Mouse (Mus musculus) erythroblast, embryonic 14.5 days (primary cell): ENCODE data around the gene Ppp6c. TPM values are rescaled to one million over a fixed set of nuclear protein-coding genes. Genes with fewer than 3 reads are reported as not detected.
A peak's percentile ranks its signal among the peaks of the same experiment; 100 is the strongest.

Experiments
- H3K27me3 ChIP-seq: 2 replicates; pipeline ENCODE4 v1.6.1; 2012; ENCODE audit warnings: inconsistent platforms; ENCODE audit not compliant: control insufficient read depth
- H3K36me3 ChIP-seq: 2 replicates; pipeline ENCODE4 v1.6.1; 2012; ENCODE audit warnings: mild to moderate bottlenecking, inconsistent platforms; ENCODE audit not compliant: control insufficient read depth
- H3K4me1 ChIP-seq: 2 replicates; pipeline ENCODE4 v1.6.1; 2012; ENCODE audit warnings: inconsistent platforms; ENCODE audit not compliant: control insufficient read depth
- H3K4me3 ChIP-seq: replicated peaks from 2 replicates; pipeline ENCODE3; 2012; ENCODE audit warnings: moderate library complexity, mild to moderate bottlenecking, inconsistent platforms
- H3K9me3 ChIP-seq: 2 replicates; pipeline ENCODE4 v1.6.1; 2012; ENCODE audit warnings: low read length, inconsistent platforms, mixed read lengths; ENCODE audit not compliant: control insufficient read depth
- GATA1 ChIP-seq: IDR thresholded peaks from 2 replicates; pipeline ENCODE4 v1.6.1; 2012; ENCODE audit warnings: low read length, inconsistent platforms, mixed read lengths
- TAL1 ChIP-seq: IDR thresholded peaks from 3 replicates; pipeline ENCODE4 v1.6.1; 2012; ENCODE audit warnings: low read length, inconsistent platforms, mixed read lengths
- polyA plus RNA-seq: library from polyadenylated mRNA; stranded (reverse); fragments of >175 nt; gene quantifications from 2 replicates; pipeline ENCODE4 v1.2.3, GENCODE M21; 2012

The Ppp6c gene
- polyA plus RNA-seq, 1 experiment = 0.60 TPM

GRCm38 (mm10) chr2:39210738-39211137 lies 15.5 kb downstream of the Ppp6c start:
- Histone ChIP-seq H3K27me3 (no peaks in the 10 kb centered on the region), H3K4me3 (no peak overlapping the region), H3K4me1 (peaks cover 2% of the 10 kb centered on the region), H3K36me3 (peaks cover 35% of the 10 kb centered on the region), H3K9me3 (no peaks in the 10 kb centered on the region)
- TF ChIP-seq TAL1 (no peak), GATA1 (no peak)

DNA sequence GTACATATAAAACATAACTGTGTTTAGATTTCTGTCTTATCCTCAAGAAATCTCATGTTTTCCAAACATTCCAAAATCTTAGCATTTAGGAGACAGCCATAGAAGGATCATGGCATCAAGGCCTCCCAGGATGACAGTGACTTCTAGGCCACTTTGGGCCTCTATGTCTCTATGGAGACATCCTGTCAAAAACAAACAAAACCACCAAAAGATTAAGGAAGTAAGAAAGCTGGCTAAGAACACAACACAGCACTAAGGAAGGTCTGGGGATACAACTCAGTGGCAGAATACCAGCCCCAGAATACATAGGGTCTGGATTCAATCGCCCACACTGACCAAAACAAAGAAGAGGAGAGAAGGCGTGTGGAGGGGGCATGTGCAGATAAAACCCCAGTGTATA lies 22.9 kb downstream of the Ppp6c start:
- Histone ChIP-seq H3K9me3 (no peaks in the 10 kb centered on the region), H3K36me3 (peaks cover 84% of the 10 kb centered on the region)
- TF ChIP-seq TAL1 (no peak), GATA1 (no peak)

GRCm38 (mm10) chr2:39194809-39195208 lies 31.4 kb downstream of the Ppp6c start:
- no peaks in the 10 kb centered on the region for H3K27me3 ChIP-seq
- no peak for TF ChIP-seq TAL1
- TF ChIP-seq GATA1 = no peak
- H3K36me3 ChIP-seq = peaks cover 57% of the 10 kb centered on the region
- H3K4me3 ChIP-seq = no peak overlapping the region
- no peaks in the 10 kb centered on the region for H3K9me3 ChIP-seq
- peaks cover 12% of the 10 kb centered on the region for H3K4me1 ChIP-seq

More for the DNA sequence above, 22.9 kb downstream of the Ppp6c start:
- Histone ChIP-seq H3K4me3 (no peak overlapping the region), H3K27me3 (no peaks in the 10 kb centered on the region), H3K4me1 (no peaks in the 10 kb centered on the region)

GRCm38 (mm10) chr2:39190561-39191056 lies 35.6 kb downstream of the Ppp6c start, which contains the start of gene Scai:
Scai (minus strand) TSS chr2:39190734.
- Histone ChIP-seq H3K4me3 (peak within 1 kb of the TSS; percentile 94), H3K9me3 (no peaks in the 10 kb centered on the region), H3K36me3 (peaks cover 24% of the 10 kb centered on the region), H3K27me3 (no peaks in the 10 kb centered on the region), H3K4me1 (peaks cover 22% of the 10 kb centered on the region)
- no peak for TF ChIP-seq TAL1
- TF ChIP-seq GATA1 = no peak

GRCm38 (mm10) chr2:39189961-39190560 lies 36.2 kb downstream of the Ppp6c start:
- Histone ChIP-seq H3K27me3 (no peaks in the 10 kb centered on the region), H3K4me3 (peak overlapping the region; percentile 94), H3K9me3 (no peaks in the 10 kb centered on the region), H3K36me3 (peaks cover 20% of the 10 kb centered on the region), H3K4me1 (peaks cover 22% of the 10 kb centered on the region)
- TF ChIP-seq TAL1 (no peak), GATA1 (no peak)

DNA sequence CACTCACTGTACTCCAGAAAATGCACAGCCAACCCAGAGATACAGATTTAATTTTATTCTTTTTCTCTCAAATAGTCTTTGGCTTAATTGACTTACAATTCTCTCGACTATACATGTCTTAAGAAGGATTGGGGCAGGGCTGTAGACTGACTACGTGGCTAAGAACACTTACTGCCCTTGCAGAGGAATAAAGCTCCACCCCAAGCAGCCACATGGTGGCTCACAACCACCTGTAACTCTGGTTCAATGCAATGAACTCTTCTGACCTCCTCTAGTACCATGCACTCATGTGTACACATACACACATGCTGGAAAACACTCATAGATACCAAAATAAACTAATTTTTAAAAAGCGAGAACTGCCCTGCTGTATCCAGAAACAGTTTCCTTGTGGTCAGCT lies 40.3 kb downstream of the Ppp6c start:
- H3K27me3 ChIP-seq = no peaks in the 10 kb centered on the region
- H3K4me1 ChIP-seq = peaks cover 18% of the 10 kb centered on the region
- H3K9me3 ChIP-seq = no peaks in the 10 kb centered on the region
- no peak overlapping the region for H3K4me3 ChIP-seq
- no peak for TF ChIP-seq GATA1
- no peak for TF ChIP-seq TAL1
- peaks cover 20% of the 10 kb centered on the region for H3K36me3 ChIP-seq

GRCm38 (mm10) chr2:39183587-39183986 lies 42.7 kb downstream of the Ppp6c start:
- peaks cover 25% of the 10 kb centered on the region for H3K36me3 ChIP-seq
- H3K4me1 ChIP-seq = peaks cover under 1% of the 10 kb centered on the region
- H3K4me3 ChIP-seq = no peak overlapping the region
- no peaks in the 10 kb centered on the region for H3K27me3 ChIP-seq
- no peak for TF ChIP-seq TAL1
- no peak for TF ChIP-seq GATA1
- H3K9me3 ChIP-seq = no peaks in the 10 kb centered on the region

DNA sequence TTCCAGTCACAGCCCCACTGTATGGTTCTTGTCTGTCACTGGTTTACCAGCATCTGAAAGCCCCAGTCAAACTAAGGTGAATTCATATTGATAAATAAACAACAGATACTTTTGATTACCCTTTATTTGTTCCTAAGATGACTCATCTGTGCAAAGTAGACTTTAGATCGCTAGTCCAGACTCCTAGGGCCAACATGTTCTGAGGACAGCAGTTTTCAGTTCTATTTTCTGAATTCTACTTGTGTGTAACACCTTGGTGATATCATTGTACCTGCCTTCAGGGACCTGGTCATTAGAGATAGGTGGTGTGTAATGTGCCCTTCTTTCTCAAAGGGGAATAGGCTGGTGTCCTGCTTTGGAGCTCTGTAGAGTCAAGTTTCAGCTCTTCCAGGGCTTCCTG lies 65.3 kb downstream of the Ppp6c start:
- Histone ChIP-seq H3K4me1 (no peaks in the 10 kb centered on the region), H3K27me3 (no peaks in the 10 kb centered on the region), H3K36me3 (peaks cover 3% of the 10 kb centered on the region; the same call in 1 of the 2 replicates), H3K9me3 (no peaks in the 10 kb centered on the region), H3K4me3 (no peak overlapping the region)
- TF ChIP-seq GATA1 (no peak), TAL1 (no peak)

GRCm38 (mm10) chr2:39157916-39158315 lies 68.3 kb downstream of the Ppp6c start:
- H3K27me3 ChIP-seq = no peaks in the 10 kb centered on the region
- no peak overlapping the region for H3K4me3 ChIP-seq
- H3K4me1 ChIP-seq = peaks cover 6% of the 10 kb centered on the region
- H3K9me3 ChIP-seq = no peaks in the 10 kb centered on the region
- TF ChIP-seq GATA1 = no peak
- TF ChIP-seq TAL1 = no peak
- H3K36me3 ChIP-seq = peaks cover 3% of the 10 kb centered on the region; the same call in 1 of the 2 replicates
